Mouse (Mus musculus) bone marrow macrophage, adult 2 months (primary cell): ENCODE data around the gene Slc22a16. TPM values are rescaled to one million over a fixed set of nuclear protein-coding genes. Genes with fewer than 3 reads are reported as not detected.
"Not testable (repeated sequence)": the region's sequence is repeated elsewhere in the genome, so short reads cannot be mapped to it uniquely, and the experiment has no call there.

Experiments used
- H3K27ac ChIP-seq: 2 replicates; pipeline ENCODE4 v1.5.1; 2012; ENCODE audit warnings: low read depth, low read length; ENCODE audit not compliant: insufficient read depth
- H3K4me1 ChIP-seq: 2 replicates; pipeline ENCODE4 v1.6.1; 2012; ENCODE audit warnings: low read length; ENCODE audit not compliant: control insufficient read depth, insufficient read depth
- H3K4me3 ChIP-seq: 2 replicates; pipeline ENCODE4 v1.5.1; 2012; ENCODE audit warnings: mild to moderate bottlenecking, low read length, moderate library complexity; ENCODE audit not compliant: insufficient read depth
- CTCF ChIP-seq: IDR thresholded peaks from 2 replicates; pipeline ENCODE4 v1.5.1; 2012; ENCODE audit warnings: low read depth, mild to moderate bottlenecking, low read length, moderate library complexity
- POLR2A ChIP-seq: IDR thresholded peaks from 2 replicates; pipeline ENCODE4 v1.6.1; 2012; ENCODE audit warnings: mild to moderate bottlenecking, low read depth, low read length, borderline replicate concordance
- polyA plus RNA-seq: library from polyadenylated mRNA; stranded (reverse); fragments of >200 nt; gene quantifications from 2 replicates; pipeline ENCODE4 v1.2.4, GENCODE M21; 2012; ENCODE audit not compliant: missing spikeins, insufficient read depth, insufficient read length

The Slc22a16 gene
- polyA plus RNA-seq, 1 experiment = not detected

GRCm38 (mm10) chr10:40528668-40529067 lies 41.5 kb upstream of the Slc22a16 start:
- Histone ChIP-seq H3K4me1 (peaks cover 40% of the 10 kb centered on the region), H3K27ac (no peak overlapping the region), H3K4me3 (no peak overlapping the region)
- TF ChIP-seq CTCF = no peak
- TF ChIP-seq POLR2A = no peak

- no peak overlapping the region for H3K4me3 ChIP-seq
- H3K4me1 ChIP-seq = peaks cover 32% of the 10 kb centered on the region
- TF ChIP-seq POLR2A (no peak), CTCF (peak; percentile 51)
- no peak overlapping the region for H3K27ac ChIP-seq
Observed at GRCm38 (mm10) chr10:40529617-40530016, 40.5 kb upstream of the Slc22a16 start.

GRCm38 (mm10) chr10:40530661-40531060 lies 39.5 kb upstream of the Slc22a16 start:
- Histone ChIP-seq H3K4me1 (peaks cover 28% of the 10 kb centered on the region), H3K4me3 (no peak overlapping the region), H3K27ac (no peak overlapping the region)
- no peak for TF ChIP-seq POLR2A
- TF ChIP-seq CTCF = no peak

GRCm38 (mm10) chr10:40532586-40532985 lies 37.5 kb upstream of the Slc22a16 start:
- not testable (repeated sequence) for H3K4me3 ChIP-seq, H3K27ac ChIP-seq
- H3K4me1 ChIP-seq = peaks cover 11% of the 10 kb centered on the region

- Histone ChIP-seq H3K27ac (no peak overlapping the region), H3K4me1 (no peaks in the 10 kb centered on the region), H3K4me3 (no peak overlapping the region)
- TF ChIP-seq CTCF = no peak
- no peak for TF ChIP-seq POLR2A
Observed at GRCm38 (mm10) chr10:40541351-40541750, 28.8 kb upstream of the Slc22a16 start.

- H3K27ac ChIP-seq = no peak overlapping the region
- H3K4me1 ChIP-seq = no peaks in the 10 kb centered on the region
- TF ChIP-seq CTCF = no peak
- TF ChIP-seq POLR2A = no peak
- H3K4me3 ChIP-seq = no peak overlapping the region
Observed at GRCm38 (mm10) chr10:40549317-40549716, 20.8 kb upstream of the Slc22a16 start.

- no peak for TF ChIP-seq CTCF
- TF ChIP-seq POLR2A = no peak
- H3K4me1 ChIP-seq = no peaks in the 10 kb centered on the region
- no peak overlapping the region for H3K27ac ChIP-seq
Observed at GRCm38 (mm10) chr10:40551801-40552200, 18.3 kb upstream of the Slc22a16 start.

GRCm38 (mm10) chr10:40565695-40566094 lies 4.4 kb upstream of the Slc22a16 start:
- not testable (repeated sequence) for H3K4me1 ChIP-seq, H3K4me3 ChIP-seq
- peak overlapping the region; percentile 16; the same call in 1 of the 2 replicates for H3K27ac ChIP-seq

More at GRCm38 (mm10) chr10:40551801-40552200, 18.3 kb upstream of the Slc22a16 start:
- H3K4me3 ChIP-seq = no peak overlapping the region

GRCm38 (mm10) chr10:40575912-40576634 lies 5.9 kb downstream of the Slc22a16 start:
- Histone ChIP-seq H3K4me1 (peaks cover 17% of the 10 kb centered on the region), H3K27ac (no peak overlapping the region), H3K4me3 (no peak overlapping the region)
- TF ChIP-seq POLR2A (no peak), CTCF (no peak)

- Histone ChIP-seq H3K4me1 (no peaks in the 10 kb centered on the region), H3K4me3 (no peak overlapping the region), H3K27ac (no peak overlapping the region)
- TF ChIP-seq CTCF (peak; percentile 37; the same call in 1 of the 2 replicates), POLR2A (no peak)
Observed at GRCm38 (mm10) chr10:40583584-40584255, 13.6 kb downstream of the Slc22a16 start.

- Histone ChIP-seq H3K4me1 (no peaks in the 10 kb centered on the region), H3K27ac (no peak overlapping the region), H3K4me3 (no peak overlapping the region)
- TF ChIP-seq POLR2A = no peak
Observed at GRCm38 (mm10) chr10:40592186-40592585, 22.1 kb downstream of the Slc22a16 start.
